Mouse (Mus musculus) forebrain, embryonic 16.5 days (tissue): ENCODE measurements at regions not wholly inside any gene's neighbourhood (a gene's known extent, or its start where the extent isn't known, plus 50 kb on each side); places are given as distances from the start of the nearest gene placed in this dataset.

Source experiments
- ATAC-seq: fragments of 200-750 bp; cut with Nextera tagmentation; 2 replicates; pipeline ENCODE4 v1.8.0; 2017; ENCODE audit warnings: mild to moderate bottlenecking, moderate library complexity
- H3K27ac ChIP-seq: fragments of 300-500 bp; sonication (generic); 2 replicates; pipeline ENCODE4 v1.5.1; 2014; ENCODE audit warnings: low read length, control low read depth
- H3K27me3 ChIP-seq: fragments of 300-500 bp; sonication (generic); replicated peaks from 2 replicates; pipeline ENCODE4 v1.6.1; 2014; ENCODE audit warnings: low read length; ENCODE audit not compliant: control insufficient read depth, insufficient read depth
- H3K36me3 ChIP-seq: fragments of 300-500 bp; sonication (generic); 2 replicates; pipeline ENCODE4 v1.6.1; 2014; ENCODE audit not compliant: control insufficient read depth, insufficient read depth
- H3K4me1 ChIP-seq: fragments of 300-500 bp; sonication (generic); replicated peaks from 2 replicates; pipeline ENCODE4 v1.6.1; 2014; ENCODE audit warnings: low read length; ENCODE audit not compliant: control insufficient read depth, insufficient read depth
- H3K4me2 ChIP-seq: fragments of 300-500 bp; sonication (generic); 2 replicates; pipeline ENCODE4 v1.6.1; 2014; ENCODE audit warnings: mild to moderate bottlenecking, low read length, control low read depth
- H3K4me3 ChIP-seq: fragments of 300-500 bp; sonication (generic); replicated peaks from 2 replicates; pipeline ENCODE4 v1.5.1; 2014; ENCODE audit warnings: mild to moderate bottlenecking, low read length, control low read depth
- H3K9ac ChIP-seq: fragments of 300-500 bp; sonication (generic); replicated peaks from 2 replicates; pipeline ENCODE4 v1.6.1; 2014; ENCODE audit warnings: low read depth, low read length, control low read depth
- H3K9me3 ChIP-seq: fragments of 300-500 bp; sonication (generic); 2 replicates; pipeline ENCODE4 v1.6.1; 2016; ENCODE audit warnings: low read length; ENCODE audit not compliant: control insufficient read depth
- WGBS: fragments of 180-500 bp; shearing (Covaris S2); extraction: QIAGEN DNeasy Blood & Tissue Kit; methylation state at CpG from one replicate; pipeline ENCODE4 v1.1.7; 2014; 5-methylcytosine and 5-hydroxymethylcytosine counted together

DNA sequence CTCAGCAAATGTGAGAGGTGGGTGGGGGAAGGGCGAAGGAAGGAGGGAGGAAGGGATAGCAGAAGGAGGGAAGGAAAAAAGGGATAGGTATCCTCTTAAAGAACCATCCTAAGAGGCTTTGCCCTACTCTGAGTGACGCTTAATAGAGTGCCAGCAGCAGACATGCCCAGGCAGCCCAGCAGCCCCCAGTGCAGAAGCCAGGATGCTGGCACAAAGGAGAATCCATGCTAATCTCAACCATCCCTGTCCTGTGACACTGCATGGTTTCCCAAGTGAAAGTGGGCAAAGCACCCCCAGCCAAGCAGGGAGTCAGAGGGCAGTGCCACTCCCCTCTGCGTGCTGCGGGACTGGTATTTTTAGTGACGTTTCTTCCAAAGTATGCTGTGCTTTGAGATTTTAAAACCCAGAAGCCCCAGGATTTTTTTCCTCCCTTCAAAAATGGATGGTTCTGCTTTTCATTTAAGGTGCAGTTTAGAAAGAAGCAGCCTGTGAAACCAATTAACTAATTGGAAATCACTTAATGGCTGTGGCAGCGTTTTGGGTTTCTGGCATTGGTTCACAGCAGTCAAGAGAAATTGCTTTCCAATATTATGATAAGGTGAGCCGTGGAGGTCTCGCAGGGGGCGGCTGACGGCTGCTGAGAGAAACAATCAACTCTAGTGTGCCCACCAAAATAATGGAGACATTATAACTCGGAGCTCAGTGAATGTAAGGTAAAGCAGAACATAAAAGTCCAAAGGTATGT, 141.2 kb upstream of the Noct start:
- 23% methylated on average over 11 of the region's 11 CpGs for WGBS
- no peaks in the 10 kb centered on the region for H3K9me3 ChIP-seq
- no peaks in the 10 kb centered on the region for H3K27me3 ChIP-seq
- peak overlapping the region; percentile 74 for H3K27ac ChIP-seq
- peaks cover 26% of the 10 kb centered on the region for H3K4me1 ChIP-seq
- H3K9ac ChIP-seq = 0 out of 2 replicates have a peak overlapping the region, but pooled peaks have one; percentile 22
- peak; percentile 37 for ATAC-seq
- H3K36me3 ChIP-seq = no peaks in the 10 kb centered on the region
- H3K4me3 ChIP-seq = no peak overlapping the region
- H3K4me2 ChIP-seq = peak overlapping the region; percentile 30

GRCm38 (mm10) chr3:51083583-51083982, 140.7 kb upstream of the Noct start:
- Histone ChIP-seq H3K4me3 (no peak overlapping the region), H3K27me3 (no peaks in the 10 kb centered on the region), H3K9ac (no peak overlapping the region), H3K4me2 (no peak overlapping the region; the same call in 1 of the 2 replicates), H3K9me3 (no peaks in the 10 kb centered on the region), H3K36me3 (no peaks in the 10 kb centered on the region), H3K27ac (peak overlapping the region; percentile 74), H3K4me1 (peaks cover 26% of the 10 kb centered on the region)
- 8% methylated on average over 7 of the region's 7 CpGs for WGBS
- ATAC-seq = peak; percentile 33; the same call in 1 of the 2 replicates

DNA sequence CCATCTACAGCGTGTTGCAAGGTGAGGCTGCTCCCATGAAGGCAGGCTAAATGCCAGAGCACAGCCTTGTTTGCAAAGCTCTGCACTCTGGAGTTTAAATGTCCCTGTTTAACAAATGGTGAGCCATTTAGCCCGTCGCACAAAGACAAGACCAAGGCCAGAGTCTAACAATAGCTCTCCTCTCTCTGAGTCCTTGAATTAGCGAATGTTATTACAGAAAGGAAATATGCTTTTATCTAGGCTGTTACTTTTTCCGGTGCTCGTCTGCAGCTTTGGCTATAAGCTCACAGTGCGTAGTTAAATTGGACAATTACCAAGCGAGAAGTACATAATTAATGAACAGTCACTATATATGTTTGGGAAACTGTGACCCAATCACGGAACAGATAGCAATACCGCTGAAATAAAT, 137.8 kb upstream of the Noct start:
- H3K9ac ChIP-seq = no peak overlapping the region
- peaks cover 32% of the 10 kb centered on the region for H3K4me1 ChIP-seq
- no peaks in the 10 kb centered on the region for H3K9me3 ChIP-seq
- peak overlapping the region; percentile 64; the same call in 1 of the 2 replicates for H3K27ac ChIP-seq
- no peaks in the 10 kb centered on the region for H3K27me3 ChIP-seq
- no peaks in the 10 kb centered on the region for H3K36me3 ChIP-seq
- 9% methylated on average over 10 of the region's 10 CpGs for WGBS
- peak overlapping the region; percentile 16; the same call in 1 of the 2 replicates for H3K4me2 ChIP-seq
- peak; percentile 13 for ATAC-seq
- no peak overlapping the region for H3K4me3 ChIP-seq

- no peak overlapping the region for H3K4me3 ChIP-seq
- H3K27ac ChIP-seq = peak overlapping the region; percentile 59
- WGBS = 43% methylated on average over 4 of the region's 4 CpGs
- no peaks in the 10 kb centered on the region for H3K27me3 ChIP-seq
- no peak overlapping the region for H3K4me2 ChIP-seq
- peak; percentile 23; the same call in 1 of the 2 replicates for ATAC-seq
- peaks cover 32% of the 10 kb centered on the region for H3K4me1 ChIP-seq
- no peaks in the 10 kb centered on the region for H3K36me3 ChIP-seq
- no peak overlapping the region for H3K9ac ChIP-seq
- no peaks in the 10 kb centered on the region for H3K9me3 ChIP-seq
Measured at GRCm38 (mm10) chr3:51087076-51087475, 137.2 kb upstream of the Noct start.

GRCm38 (mm10) chr3:51089036-51089669, 135.1 kb upstream of the Noct start:
- 0 out of 2 replicates have a peak overlapping the region, but pooled peaks have one; percentile 2 for H3K27ac ChIP-seq
- H3K4me2 ChIP-seq = no peak overlapping the region
- no peak overlapping the region for H3K4me3 ChIP-seq
- 37% methylated on average over 10 of the region's 10 CpGs for WGBS
- peaks cover 17% of the 10 kb centered on the region for H3K4me1 ChIP-seq
- H3K9ac ChIP-seq = 0 out of 2 replicates have a peak overlapping the region, but pooled peaks have one; percentile 2
- no peaks in the 10 kb centered on the region for H3K36me3 ChIP-seq
- H3K27me3 ChIP-seq = no peaks in the 10 kb centered on the region
- H3K9me3 ChIP-seq = no peaks in the 10 kb centered on the region
- ATAC-seq = peak; percentile 35; the same call in 1 of the 2 replicates

DNA sequence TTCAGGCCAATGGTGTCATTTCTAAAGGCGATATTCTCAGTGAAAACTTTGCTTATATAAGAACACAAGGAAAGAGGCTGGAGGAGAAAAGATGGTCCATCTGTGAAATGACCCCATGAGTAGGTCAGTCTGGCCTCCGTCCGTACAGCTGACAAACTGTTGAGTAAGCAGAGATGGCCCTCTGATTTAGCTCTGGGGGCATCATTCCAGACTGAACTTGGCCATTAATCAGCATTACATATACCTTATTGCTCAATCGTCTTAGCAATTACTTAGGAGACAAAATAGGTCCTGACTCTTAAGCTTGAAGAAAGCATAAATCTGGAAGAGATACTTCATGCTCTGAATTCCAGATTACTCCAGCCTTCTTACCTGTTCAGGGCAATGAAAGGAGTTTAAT, 132.8 kb upstream of the Noct start:
- no peak overlapping the region for H3K9ac ChIP-seq
- ATAC-seq = no peak
- no peak overlapping the region for H3K4me2 ChIP-seq
- peaks cover 25% of the 10 kb centered on the region for H3K4me1 ChIP-seq
- no peak overlapping the region for H3K4me3 ChIP-seq
- H3K27me3 ChIP-seq = no peaks in the 10 kb centered on the region
- 85% methylated on average over 4 of the region's 4 CpGs for WGBS
- H3K9me3 ChIP-seq = no peaks in the 10 kb centered on the region
- H3K36me3 ChIP-seq = no peaks in the 10 kb centered on the region
- no peak overlapping the region for H3K27ac ChIP-seq

- H3K36me3 ChIP-seq = no peaks in the 10 kb centered on the region
- H3K9me3 ChIP-seq = no peaks in the 10 kb centered on the region
- no peak overlapping the region for H3K27ac ChIP-seq
- no peak for ATAC-seq
- H3K27me3 ChIP-seq = no peaks in the 10 kb centered on the region
- H3K4me1 ChIP-seq = peaks cover 26% of the 10 kb centered on the region
- 88% methylated on average over 12 of the region's 12 CpGs for WGBS
- no peak overlapping the region for H3K4me3 ChIP-seq
- no peak overlapping the region for H3K9ac ChIP-seq
- H3K4me2 ChIP-seq = no peak overlapping the region
Measured at GRCm38 (mm10) chr3:51092079-51093028, 131.9 kb upstream of the Noct start.

DNA sequence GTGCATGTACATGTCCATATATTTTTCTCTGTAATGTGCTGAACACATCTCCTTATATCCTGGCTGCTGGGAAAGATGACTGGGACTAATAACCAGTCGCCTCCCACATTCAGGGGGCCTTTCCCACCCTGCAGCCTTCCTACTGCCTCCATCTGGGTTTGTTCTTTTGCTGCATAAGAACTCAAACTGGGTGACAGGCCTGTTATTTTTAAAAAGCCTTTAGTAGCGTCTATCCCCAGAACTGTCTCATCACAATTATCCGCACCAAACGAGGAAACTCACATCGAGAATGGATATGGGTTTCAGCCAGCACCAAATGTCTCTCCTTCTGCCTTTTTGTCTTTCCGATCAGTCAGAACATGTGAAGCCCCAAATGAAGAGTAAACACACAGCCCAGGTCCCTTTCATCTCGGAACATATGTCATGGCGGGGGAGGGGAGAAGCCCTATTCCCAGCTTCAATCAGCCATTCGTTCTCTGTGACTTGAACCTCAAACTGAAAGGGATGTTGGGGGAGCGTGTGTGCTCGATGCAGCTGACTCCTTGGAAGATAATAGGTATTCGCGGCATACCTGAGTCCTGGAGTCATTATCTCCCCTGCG, 128.3 kb upstream of the Noct start:
- H3K9me3 ChIP-seq = no peaks in the 10 kb centered on the region
- peak; percentile 89 for ATAC-seq
- no peaks in the 10 kb centered on the region for H3K36me3 ChIP-seq
- H3K27me3 ChIP-seq = no peaks in the 10 kb centered on the region
- peaks cover 25% of the 10 kb centered on the region for H3K4me1 ChIP-seq
- WGBS = 10% methylated on average over 14 of the region's 14 CpGs
- H3K9ac ChIP-seq = peak overlapping the region; percentile 15; the same call in 1 of the 2 replicates
- H3K27ac ChIP-seq = peak overlapping the region; percentile 96
- H3K4me2 ChIP-seq = peak overlapping the region; percentile 40
- H3K4me3 ChIP-seq = no peak overlapping the region
